Mouse (Mus musculus) B cell, adult 2 months (primary cell): Measurements from ENCODE around the gene Tspan15.
A peak's percentile ranks its signal among the peaks of the same experiment; 100 is the strongest.

Experiments used
- DNase-seq, 2 experiments: peaks; one replicate each; pipeline ENCODE4 v3.0.0; 2022

Gene Tspan15

GRCm38 (mm10) chr10:62230708-62231394, at the start of gene Tspan15:
Tspan15 (minus strand) TSS chr10:62231251.
- peak; percentile 82 for DNase-seq

GRCm38 (mm10) chr10:62279671-62280070, 48.6 kb upstream of the Tspan15 start:
- DNase-seq = no peak

- no peak for DNase-seq
These were observed 48.0 kb upstream of the Tspan15 start for GRCm38 (mm10) chr10:62279066-62279465.

DNA sequence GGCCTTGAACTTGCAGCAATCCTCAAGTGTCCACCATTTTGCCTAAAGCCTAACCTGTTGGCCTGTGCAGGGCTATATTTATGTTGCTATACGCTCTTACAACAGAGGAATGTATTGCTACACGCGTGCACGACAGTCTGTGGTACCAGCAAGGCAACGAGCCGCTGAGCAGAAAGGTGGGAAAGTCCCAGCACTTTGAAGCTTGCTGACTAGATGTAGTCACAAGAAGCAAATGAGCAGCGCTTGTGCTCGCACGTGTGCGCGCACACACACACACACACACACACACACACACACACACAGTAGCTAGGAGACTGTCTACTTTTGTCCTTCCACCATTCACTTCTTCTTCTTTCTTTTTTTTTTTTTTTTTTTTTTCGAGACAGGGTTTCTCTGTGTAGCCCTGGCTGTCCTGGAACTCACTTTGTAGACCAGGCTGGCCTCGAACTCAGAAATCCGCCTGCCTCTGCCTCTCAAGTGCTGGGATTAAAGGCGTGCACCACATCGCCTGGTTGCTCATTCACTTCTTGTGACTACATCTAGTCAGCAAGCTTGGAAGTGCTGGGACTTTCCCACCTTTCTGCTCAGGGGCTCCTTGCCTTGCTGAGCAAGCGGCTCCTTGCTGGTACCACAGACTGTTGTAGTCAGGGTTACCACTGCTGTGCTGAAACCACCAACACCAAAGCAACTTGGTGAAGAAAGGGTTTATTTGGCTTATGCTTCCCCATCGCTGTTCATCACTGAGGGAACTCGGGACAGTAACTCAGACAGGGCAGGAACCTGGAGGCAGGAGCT, 46.6 kb upstream of the Tspan15 start:
- no peak for DNase-seq

DNA sequence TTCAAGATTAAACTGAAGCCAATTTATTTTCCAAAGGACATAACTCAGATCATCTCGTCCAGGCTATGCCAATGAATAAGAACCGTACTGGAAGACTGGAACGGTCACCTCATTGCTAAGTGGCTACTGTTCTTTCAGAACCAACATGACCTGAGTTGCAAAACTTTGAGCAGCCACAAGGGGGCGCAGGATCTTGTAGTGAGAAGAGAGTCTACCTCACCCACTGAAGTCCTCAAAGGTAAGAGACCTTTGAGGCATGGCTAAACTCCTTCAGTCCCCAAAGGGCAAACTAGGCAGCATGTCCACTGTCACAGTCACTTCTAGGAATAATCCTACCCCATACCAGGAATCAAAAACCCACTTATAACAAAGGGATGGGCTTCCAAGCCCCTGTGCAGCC, 44.2 kb upstream of the Tspan15 start:
- DNase-seq = peak; percentile 86 to 87

DNA sequence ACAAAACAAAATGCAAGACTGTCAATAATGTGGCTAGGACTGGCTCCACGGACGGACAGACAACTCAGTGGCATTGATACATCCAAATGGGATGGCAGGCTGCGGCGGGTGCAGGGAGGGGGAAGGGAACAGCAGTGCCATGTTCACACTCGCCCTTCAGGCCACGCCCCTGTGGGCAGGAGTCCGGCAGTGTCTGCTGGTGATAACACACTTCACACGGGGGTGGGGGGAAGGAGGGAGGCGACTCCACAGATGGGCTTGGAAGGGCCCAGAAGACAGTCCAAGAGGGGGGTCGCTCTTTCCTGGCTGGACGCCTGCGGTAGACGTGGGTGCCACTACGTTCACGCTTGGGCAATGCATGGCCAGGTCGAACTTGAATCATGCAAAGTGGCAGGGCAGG, 38.2 kb upstream of the Tspan15 start:
- no peak for DNase-seq

GRCm38 (mm10) chr10:62264299-62264698, 33.2 kb upstream of the Tspan15 start:
- no peak for DNase-seq

DNA sequence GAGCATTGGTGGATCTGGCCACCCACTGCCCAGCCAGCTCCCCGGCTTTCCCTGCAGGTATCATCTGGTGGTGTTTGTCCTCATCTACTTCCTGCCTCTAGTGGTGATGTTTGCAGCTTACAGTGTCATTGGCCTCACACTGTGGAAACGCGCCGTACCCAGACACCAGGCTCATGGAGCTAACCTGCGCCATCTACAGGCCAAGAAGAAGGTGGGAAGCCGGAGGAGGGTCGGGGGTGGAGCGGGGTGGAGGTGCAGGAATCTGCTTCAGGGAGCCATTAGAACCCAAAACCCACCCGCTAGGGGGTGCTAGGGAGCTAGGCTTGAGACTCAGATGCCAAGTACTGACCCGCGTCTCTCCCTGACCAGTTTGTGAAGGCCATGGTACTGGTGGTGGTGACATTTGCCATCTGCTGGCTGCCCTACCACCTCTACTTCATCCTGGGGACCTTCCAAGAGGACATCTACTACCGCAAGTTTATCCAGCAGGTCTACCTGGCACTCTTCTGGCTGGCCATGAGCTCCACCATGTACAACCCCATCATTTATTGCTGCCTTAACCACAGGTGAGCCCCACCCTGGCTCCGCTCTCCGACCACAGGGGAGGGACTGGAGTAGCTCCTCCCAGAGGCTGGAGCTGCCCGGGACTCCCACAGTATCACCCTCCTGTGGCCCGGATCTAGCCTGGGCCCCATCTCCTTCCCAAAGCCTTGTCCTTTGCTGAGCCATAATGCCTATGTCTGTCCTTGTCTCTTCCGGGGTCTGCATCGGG, 30.2 kb upstream of the Tspan15 start:
- peak; percentile 74 to 78 for DNase-seq

DNA sequence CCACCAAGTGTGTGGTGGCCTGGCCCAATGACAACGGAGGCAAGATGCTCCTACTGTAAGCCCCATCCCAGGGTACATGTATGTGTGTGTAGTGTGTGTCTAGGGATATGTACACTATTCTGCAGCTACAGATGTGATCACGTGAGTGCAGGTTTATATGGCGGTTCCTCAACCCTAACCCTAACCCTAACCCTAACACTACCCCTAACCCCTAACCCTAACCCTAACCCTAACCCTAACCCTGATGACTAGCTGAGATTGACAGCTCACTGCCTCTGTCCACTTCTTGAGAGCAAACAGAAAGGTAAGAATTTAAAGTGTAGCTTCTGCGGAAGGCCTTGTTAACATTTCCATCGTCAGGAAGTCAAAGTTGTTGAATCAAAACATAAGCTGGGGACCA, 27.2 kb upstream of the Tspan15 start:
- no peak for DNase-seq

DNA sequence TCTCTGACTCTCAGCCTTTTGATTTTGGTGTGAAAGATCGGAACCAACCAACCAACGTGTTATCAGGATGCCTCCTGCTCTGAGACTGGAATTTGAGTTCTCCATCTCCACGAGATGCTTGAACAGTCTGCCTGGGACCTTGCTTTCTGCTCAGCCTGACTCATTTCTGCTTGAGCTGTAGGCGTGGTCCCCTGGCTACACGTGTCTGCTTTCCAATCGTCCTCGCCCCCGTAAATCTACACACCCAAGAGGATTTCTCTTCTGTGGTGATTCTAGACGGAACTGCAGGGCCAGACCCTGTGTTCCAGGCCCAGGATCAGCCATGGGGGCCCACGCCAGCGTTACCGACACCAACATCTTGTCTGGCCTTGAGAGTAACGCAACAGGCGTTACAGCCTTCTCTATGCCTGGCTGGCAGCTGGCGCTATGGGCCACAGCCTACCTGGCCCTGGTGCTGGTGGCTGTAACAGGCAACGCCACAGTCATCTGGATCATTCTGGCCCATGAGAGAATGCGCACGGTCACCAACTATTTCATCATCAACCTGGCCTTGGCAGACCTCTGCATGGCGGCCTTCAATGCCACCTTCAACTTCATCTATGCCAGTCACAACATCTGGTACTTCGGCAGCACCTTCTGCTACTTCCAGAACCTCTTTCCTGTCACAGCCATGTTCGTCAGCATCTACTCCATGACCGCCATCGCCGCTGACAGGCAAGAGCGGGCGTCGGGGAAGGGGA, 21.6 kb upstream of the Tspan15 start:
- DNase-seq = no peak

- DNase-seq = no peak
These were observed 21.0 kb upstream of the Tspan15 start, which contains the start of gene Tacr2 for GRCm38 (mm10) chr10:62252000-62252488. Tacr2 (plus strand) TSS chr10:62252438.

DNA sequence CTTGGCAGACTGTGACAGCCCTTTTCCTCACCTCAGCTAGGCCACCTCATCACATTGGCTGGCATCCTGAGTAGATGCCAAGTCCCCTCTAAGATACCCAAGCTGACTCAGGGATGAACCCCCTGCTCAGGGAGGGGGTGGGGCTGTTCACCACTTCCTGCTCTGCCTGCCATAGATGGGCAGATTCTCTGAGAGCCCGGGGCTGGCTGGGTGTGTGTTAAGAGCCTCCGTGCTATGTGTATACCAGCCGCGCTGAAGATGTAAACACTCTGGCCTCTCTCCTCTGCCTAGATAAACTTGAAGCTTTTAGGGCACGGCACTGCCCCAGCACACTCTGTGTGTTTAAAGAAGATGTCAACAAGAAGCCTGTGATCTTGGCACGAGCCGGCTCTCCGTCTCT, 16.8 kb upstream of the Tspan15 start:
- no peak for DNase-seq

DNA sequence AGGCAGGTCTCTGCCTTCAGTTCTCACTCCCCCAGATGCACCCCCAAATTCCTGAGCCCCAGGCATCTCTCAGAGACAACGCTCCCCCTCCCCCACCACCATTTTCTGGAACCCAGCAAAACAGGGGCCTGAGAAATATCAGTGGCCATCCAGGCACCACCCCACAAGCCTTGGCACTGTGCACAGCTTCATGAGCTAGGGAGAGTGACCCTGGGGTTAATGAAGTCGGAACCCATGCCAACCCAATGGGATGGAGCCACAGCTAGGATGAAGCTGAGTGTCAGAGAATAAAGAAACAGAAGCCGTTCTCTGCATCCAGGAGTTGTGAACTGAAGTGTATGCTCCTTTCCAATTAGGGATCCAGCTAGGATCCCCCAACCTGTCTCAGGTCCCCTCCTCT, 16.1 kb upstream of the Tspan15 start:
- no peak for DNase-seq

DNA sequence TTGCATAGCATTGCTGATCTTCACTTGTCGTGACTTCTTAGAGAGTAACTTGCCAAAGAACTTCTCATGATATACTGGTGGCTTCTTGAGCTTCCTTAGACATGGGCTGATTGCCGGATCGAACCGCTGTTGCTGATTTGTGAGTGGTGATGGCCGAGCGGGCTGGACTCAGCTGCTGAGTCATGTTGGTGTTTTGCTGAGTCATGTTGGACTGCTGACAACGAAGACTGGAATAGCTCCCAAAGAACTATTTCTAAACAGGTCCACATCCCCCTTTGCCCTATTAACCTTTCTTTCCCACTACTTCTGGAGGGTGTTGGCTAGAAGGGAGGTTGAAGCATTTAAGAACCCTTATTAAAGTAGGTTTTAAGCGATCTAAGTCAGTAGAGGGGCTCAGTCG, 13.0 kb upstream of the Tspan15 start:
- DNase-seq = no peak

GRCm38 (mm10) chr10:62242896-62243295, 11.8 kb upstream of the Tspan15 start:
- DNase-seq = peak; percentile 68 to 71

DNA sequence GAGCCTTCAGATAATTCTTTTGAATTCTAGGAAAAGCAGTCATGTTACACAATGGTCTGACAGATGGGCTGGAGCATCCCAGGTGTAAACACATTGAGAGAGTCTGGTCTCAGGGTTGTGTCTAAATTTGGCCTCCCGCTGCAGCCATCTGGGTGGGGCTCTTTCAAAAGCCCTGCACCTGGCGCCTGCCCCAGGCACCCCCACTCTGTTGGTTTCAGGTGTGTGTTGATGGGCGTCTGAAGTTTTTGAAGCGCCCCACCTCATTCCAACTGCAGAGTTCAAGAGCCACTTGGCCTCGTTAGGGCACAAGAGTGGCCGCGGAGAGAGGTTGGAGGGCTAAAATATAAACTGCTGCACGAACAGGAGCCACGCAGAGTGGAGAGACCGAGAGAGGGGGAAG, 11.3 kb upstream of the Tspan15 start:
- DNase-seq = no peak

DNA sequence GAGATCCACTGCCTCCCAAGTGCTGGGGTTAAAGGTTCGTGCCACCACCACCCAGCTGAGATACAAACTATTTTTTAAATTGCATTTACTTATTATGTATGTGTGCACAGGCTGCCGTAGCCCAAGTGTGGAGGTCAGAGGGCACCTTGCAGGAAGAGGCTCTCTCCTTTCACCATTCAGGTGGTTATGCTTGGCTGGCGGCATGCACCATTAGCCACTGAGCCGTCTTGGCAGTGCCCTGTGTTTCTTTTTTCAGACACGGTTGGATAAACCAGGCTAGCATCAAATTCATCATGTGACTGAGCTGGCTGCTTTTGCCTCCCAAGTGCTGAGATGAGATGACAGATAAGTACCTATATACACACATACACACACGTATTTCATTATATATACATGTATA, 8.2 kb upstream of the Tspan15 start:
- no peak for DNase-seq

- DNase-seq = no peak
These were observed 7.6 kb upstream of the Tspan15 start for GRCm38 (mm10) chr10:62238688-62239087.

- DNase-seq = no peak
These were observed 6.2 kb upstream of the Tspan15 start for GRCm38 (mm10) chr10:62237205-62237604.

- no peak for DNase-seq
These were observed 5.1 kb upstream of the Tspan15 start for GRCm38 (mm10) chr10:62236165-62236564.

DNA sequence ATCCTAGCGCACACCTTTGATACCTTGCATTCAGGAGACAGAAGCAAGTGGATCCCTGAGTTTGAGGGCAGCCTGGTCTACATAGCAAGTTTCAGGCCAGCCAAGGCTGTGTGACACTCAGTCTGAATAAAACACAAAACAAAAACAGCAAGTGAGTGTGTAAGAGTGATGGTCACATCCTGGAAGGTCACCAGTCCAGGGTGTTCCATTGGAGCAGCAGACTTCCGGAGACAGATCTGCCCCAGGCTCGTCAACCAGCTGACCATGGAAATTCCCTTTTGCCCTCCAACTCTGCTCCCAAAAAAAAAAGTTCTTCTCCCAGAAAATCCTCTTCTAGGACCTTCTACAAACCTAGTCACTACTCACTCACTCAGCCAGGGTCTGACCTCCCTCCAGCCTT, 760 bp upstream of the Tspan15 start:
- DNase-seq = no peak

DNA sequence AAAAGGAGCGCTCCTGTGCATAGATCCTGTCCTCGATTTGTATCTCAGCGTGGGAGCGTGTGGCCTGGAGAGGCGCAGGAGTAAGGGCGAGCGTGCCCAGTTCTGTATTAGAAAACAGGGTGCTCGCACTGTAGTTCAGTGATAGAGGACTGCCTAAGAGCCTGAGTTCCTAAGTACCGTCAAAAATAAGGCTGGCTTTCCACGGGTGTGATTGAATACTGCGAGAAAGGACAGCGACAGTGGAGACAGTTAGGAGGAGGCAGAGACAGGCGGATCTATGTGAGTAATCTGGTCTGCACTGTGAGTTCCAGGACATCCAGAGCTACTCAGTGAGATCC, 313 bp upstream of the Tspan15 start:
- DNase-seq = no peak

GRCm38 (mm10) chr10:62228126-62228525, 2.9 kb downstream of the Tspan15 start:
- no peak for DNase-seq
